Mouse (Mus musculus): ENCODE data around the gene Tchh. TPM values are rescaled to one million over a fixed set of nuclear protein-coding genes. Genes with fewer than 3 reads are reported as not detected.
"Not testable (repeated sequence)": the region's sequence is repeated elsewhere in the genome, so short reads cannot be mapped to it uniquely, and the experiment has no call there.

Gene Tchh
- polyA plus RNA-seq (2017; shearing (Covaris generic)), result not detected

GRCm38 (mm10) chr3:93442030-93442429 is at the start of gene Tchh:
Gene Tchh (plus strand): TSS chr3:93442330.
- no peak for ATAC-seq

- ATAC-seq, result no peak
Observed at GRCm38 (mm10) chr3:93393366-93393765, 48.8 kb upstream of the Tchh start, which contains the start of gene Rptn. Gene Rptn (plus strand): TSS chr3:93393699.

DNA sequence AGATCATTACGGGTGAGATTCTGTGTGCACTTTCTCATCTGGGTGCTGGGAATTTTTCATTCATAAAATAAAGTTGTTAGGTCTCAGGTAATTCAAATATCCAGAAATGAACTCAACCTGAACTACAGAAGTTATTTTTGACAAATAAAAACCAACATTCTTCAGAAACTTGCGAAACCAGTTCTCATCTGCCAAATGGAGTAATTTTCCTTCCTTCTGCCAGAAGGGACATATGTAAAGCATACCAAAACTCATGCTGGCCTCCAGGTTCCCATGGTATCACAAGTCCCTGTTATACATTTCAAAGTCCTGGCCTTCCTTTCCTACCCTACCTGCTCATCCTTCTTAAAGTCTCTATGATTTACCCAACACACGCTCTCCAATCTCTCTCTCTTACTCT is 38.2 kb upstream of the Tchh start:
- no peak for ATAC-seq

DNA sequence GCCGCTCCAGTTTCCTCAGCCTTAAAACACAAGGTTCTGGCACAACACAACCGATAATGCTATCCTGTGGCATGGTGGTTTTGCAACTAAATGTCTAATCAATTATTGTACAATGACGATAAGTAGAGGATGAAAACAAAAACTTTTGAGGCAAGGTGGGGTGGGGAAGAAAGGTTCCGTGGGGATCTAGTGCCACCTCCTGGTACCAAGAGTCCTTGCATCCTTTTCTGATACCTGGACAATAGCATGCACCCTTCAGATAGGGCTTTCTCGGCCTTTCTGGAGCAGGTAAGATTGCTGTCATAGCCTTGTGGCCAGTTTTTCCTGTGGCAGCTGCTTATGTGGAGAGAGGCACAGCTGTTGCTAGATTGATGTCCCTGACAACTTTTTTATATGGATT is 35.1 kb upstream of the Tchh start:
- ATAC-seq, result no peak

DNA sequence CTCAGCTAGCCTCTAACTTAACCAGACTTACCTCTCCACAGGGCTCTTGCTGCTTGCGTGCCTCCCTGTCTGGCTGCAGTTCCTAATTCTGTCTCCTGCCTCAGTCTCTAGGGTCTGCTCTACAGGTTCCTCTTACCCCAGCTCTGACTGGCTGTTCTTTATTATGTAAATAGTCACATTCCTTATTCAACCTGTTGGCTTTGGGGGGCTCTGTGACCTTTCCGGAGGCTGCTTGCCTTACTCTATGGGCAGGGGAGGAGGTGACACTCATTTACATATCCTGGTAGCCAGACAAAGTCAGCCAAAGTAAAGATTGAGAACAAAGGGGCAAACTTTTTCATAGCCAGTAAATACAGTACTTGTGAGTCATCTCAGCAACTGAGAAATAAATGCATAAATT is 30.2 kb upstream of the Tchh start:
- no peak for ATAC-seq

- no peak for ATAC-seq
Observed at GRCm38 (mm10) chr3:93431673-93432072, 10.5 kb upstream of the Tchh start.

DNA sequence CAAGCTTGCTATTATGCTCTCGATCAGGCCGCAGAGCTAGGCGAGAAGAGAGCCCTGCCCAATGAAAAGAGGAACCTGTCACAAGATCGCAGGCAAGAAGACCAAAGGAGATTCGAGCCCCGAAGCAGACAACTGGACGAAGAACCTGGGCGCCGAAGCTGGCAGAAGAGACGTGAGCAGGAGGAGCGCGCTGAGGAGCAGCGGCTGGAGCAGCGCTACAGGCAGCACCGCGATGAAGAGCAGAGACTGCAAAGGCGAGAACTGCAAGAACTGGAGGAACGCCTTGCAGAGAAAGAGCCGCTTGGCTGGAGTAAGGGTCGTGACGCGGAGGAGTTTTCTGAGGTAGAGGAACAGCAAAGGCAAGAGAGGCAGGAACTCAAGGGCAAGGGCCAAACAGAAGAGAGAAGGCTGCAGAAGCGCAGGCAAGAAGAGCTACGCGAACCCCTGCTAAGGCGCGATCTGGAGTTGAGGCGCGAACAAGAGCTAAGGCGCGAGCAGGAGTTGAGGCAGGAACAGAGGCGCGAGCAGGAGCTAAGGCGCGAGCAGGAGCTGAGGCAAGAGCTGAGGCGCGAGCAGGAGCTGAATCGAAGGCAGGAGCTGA is 1.5 kb downstream of the Tchh start:
- no peak for ATAC-seq

DNA sequence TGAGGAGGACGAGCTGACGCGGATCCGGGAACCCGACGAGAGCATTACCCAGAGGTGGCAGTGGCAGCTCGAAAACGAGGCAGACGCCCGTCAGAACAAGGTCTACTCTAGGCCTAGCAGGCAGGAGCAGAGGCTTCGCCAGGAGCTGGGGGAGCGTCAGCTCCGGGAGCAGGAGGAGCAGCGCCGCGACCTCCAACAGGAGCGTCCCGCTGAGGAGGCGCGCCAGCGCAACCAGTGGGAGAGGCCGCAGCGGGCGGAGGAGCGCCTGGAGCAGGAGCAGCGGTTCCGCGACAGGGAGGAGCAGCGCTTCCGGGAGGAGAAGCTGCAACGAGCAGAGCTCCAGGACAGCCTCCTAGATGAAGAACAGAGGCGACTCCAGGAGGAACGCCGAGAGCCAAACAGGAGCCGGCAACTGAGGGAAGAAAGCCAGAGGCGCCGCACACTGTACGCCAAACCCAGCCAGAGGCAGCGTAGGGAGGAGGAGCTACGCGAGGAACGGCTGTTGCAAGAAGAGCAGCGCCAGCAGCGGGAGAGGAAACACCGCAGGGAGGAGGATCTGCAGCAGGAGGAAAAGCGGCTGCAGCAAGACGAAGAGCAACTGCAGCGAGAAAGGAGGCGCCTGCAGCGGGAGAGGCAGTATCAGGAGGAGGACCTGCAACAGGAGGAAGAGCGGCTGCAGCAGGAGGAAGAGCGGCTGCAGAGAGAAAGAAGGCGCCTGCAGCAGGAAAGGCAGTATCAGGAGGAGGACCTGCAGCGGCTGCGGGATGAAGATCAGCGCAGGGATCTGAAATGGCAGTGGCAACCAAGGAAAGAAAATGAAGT is 2.4 kb downstream of the Tchh start:
- peak; percentile 63 for ATAC-seq

DNA sequence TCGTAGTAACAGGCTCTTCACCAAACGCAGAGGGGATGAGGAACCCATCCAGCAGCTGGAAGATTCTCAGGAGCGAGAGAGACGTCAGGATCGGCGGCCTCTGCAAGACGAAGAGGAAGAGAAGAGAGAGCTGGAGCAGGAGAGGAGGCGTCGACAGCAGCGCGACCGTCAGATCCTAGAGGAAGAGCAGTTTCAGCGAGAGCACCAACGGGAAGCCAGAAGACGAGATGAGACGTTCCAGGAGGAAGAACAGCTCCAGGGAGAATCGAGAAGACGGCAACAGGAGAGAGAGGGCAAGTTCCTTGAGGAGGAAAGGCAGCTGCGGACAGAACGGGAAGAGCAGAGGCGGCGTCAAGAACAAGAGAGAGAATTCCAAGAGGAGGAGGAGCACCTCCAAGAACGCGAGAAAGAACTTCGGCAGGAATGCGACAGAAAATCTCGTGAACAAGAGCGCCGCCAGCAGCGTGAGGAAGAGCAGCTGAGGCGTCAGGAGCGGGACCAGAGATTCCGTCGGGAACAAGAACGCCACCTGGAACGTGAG is 3.1 kb downstream of the Tchh start:
- no peak for ATAC-seq

DNA sequence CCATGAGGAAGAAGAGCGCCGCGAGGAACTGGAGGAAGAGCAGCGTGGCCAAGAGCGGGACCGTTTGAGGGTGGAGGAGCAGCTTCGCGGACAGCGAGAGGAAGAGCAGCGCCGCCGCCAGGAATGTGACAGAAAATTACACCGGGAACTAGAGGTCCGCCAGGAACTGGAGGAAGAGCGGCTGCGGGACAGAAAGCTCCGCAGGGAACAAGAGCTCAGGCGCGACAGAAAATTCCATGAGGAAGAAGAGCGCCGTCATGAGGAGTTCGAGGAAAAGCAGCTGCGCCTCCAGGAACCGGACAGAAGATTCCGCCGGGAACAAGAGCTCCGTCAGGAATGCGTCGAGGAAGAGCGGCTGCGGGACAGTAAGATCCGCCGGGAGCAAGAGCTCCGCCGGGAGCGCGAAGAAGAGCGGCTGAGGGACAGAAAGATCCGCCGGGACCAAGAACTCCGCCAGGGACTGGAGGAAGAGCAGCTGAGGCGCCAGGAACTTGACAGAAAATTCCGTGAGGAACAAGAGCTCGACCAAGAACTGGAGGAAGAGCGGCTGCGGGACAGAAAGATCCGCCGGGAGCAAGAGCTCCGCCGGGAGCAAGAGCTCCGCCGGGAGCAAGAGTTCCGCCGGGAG is 4.1 kb downstream of the Tchh start:
- ATAC-seq, result no peak

GRCm38 (mm10) chr3:93446756-93447137 is 4.6 kb downstream of the Tchh start:
- not testable (repeated sequence) for ATAC-seq

DNA sequence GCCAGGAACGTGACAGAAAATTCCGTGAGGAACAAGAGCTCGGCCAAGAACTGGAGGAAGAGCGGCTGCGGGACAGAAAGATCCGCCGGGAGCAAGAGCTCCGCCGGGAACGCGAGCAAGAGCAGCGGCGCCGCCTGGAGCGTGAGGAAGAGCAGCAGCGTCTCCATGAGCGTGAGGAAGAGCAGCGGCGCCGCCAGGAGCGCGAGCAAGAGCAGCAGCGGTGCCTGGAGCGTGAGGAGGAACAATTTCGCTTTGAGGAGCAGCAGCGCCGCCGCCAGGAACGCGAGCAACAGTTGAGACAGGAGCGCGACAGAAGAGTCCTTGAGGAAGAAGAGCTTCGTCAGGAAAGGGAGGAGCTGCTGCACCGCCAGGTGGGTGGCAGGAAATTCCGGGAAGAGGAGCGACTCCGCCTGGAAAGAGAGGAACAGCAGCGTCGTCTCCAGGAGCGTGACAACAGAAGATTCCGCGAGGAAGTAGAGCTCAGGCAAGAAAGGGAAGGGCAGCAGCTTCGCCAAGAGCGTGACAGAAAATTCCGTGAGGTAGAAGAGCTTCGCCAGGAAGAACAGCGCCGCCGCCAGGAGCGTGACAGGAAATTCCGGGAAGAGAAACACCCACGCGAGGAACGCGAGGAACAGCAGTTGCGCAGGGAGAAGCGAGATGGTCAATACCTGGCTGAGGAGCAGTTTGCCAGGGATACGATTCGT is 5.2 kb downstream of the Tchh start:
- ATAC-seq, result no peak

DNA sequence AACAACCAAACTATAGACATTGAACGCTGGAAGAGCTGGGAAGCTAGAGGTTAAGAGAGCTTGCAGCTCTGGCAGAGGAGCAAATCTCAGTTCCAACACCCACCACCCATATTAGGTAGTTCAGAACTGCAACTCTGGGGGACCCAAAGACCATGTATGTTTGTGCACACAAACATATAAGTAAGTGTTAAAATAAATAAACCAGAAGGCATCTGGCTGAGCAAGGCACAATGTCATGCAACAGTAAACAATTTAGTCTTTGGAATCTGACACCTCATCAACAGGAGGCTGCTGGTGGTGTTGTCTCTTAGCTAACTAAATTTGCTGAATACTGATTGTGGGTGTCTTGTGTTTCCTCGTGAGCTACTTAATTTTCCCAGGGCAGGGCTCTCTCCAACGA is 24.4 kb downstream of the Tchh start:
- ATAC-seq, result no peak

DNA sequence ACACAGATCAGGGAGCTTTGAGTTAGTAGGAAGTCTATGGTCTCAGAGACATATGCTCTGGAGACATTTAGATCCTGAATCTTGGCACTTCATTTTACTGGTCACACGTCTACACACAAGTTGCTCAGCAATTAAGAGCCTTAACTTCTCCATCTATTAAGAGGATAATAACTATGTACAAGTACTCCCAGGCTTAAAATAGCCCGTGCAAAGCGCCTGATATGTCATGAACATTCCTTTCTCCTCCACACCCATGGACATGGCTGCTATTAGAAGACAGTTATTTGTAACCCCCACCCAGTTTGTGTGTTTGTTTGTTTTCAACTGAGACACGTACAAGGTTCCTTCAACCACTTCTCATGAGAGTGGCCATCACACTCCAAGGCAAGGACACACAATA is 25.0 kb downstream of the Tchh start:
- no peak for ATAC-seq

DNA sequence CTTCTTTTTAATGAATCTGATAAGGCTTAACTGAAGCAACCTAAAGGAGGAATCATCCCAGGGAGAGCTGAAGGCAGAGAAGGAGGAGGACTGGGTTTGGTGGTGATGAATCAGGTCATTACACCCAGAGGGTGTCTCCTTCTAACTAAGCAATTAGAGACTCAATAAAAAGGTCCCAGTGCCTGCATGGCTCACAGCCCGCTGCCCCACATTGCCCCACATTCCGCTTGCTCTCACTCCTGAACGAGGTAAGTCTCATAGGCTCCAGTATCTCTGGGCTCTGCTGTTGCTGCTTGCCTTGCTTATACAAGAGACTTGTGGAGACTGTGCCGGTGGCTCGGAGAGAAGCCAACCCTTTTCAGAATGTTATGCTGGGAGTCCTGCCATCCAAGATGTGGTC is 26.4 kb downstream of the Tchh start, which contains the start of gene Tchhl1:
TSS of gene Tchhl1 (plus strand) at position 194 of the 400 bp plus-strand sequence.
- ATAC-seq, result no peak

DNA sequence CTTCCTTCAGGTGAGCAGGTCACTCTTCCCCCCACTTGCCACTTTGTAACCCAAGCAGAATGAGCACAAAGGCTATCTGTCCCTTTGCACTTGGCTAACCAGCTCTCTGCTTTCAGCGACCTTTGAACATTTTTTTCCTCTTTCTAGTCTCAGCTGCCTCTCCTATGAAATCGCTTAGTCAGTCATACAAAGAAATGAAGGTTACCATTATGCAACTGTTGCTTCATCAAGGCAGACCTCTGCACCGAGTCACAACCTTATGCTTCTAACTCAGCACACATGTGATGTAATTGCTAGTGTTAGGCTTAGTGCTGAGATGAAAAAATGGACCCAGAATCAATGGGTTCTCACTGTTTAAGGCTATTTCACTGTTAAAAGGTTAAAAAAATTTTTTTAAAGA is 27.5 kb downstream of the Tchh start:
- no peak for ATAC-seq

DNA sequence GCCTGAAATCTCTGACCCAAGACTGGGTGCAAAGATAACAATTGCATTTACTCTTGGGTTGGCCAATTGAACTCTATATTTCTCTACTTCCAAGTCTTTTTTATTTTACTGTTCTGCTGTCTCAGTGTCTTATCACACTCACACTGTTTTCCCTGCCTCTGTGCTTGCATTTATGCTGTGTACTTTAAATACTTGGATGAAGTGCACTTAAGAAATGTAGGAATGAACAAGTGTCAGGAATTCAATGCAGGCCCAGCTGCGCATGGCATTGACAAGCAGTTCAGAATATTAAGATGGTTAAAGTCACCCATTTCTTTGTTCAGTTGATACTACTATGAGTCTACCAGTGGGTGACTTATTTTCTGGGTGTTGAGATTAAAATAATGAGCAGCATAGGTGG is 37.9 kb downstream of the Tchh start:
- no peak for ATAC-seq

GRCm38 (mm10) chr3:93481982-93482616 is 40.0 kb downstream of the Tchh start:
- no peak for ATAC-seq

DNA sequence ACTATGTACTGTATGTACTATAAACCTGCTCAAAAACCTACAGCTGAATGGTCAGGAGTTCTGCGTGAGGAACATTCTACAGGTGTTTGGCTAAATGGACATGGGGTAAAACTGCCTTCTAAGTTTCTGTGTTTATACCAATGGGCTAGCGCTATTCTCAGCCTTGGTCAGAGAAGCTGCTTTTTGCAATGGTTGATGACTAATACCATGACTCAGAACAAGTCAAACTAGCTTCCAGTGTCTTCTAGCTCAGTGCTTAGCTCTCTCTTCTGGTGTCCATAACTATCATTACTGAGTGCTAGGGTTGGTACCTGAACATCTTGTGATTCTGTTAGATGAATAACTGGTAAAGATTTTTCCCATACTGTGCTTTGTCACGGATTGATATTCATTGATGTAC is 43.5 kb downstream of the Tchh start:
- no peak for ATAC-seq

DNA sequence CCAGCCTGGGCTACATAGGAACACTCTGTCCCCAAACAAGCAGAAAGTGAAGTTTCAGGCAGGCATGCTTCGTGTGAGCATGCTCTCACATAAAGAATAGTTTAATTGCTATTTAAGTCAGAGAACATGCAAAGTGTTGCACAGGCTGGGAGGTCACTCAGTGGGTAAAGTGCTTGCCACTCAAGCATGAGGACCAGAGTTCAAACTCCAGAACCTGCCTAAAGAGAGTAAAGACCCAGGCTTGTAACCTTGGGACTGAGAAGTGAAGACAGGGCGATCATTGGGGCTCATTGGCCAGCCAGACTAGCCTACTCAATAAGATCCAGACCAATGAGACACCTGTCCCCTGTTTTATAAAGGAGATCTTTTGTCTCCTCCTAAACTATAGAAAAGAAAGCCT is 46.4 kb downstream of the Tchh start:
- no peak for ATAC-seq

- no peak for ATAC-seq
Observed at GRCm38 (mm10) chr3:93492176-93492575, 50.0 kb downstream of the Tchh start.

DNA sequence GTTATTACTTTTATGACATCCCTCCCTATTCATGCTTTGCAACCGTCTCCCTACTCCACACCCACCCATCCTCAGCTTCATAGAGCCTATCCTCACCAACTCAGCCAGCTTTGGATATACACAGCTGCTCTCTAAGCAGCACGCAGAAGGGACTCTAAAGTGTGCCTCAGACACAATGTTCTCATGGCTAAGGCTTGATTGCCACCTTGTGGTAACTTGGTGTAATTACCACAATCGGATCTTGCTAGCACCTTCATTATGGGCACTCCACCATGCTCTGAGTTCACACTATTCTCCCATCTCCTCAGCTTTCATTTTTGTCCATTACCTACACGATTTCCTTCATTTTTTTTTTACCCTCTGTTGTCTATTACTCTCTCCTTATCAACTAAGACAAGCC is 51.9 kb downstream of the Tchh start:
- peak; percentile 92 for ATAC-seq
